Mouse (Mus musculus): ENCODE results near the gene Cyb5r4. TPM values are rescaled to one million over a fixed set of nuclear protein-coding genes. Genes with fewer than 3 reads are reported as not detected.

Cyb5r4 gene
- polyA plus RNA-seq, 1 experiment from 2014 or later = 50.2 TPM

DNA sequence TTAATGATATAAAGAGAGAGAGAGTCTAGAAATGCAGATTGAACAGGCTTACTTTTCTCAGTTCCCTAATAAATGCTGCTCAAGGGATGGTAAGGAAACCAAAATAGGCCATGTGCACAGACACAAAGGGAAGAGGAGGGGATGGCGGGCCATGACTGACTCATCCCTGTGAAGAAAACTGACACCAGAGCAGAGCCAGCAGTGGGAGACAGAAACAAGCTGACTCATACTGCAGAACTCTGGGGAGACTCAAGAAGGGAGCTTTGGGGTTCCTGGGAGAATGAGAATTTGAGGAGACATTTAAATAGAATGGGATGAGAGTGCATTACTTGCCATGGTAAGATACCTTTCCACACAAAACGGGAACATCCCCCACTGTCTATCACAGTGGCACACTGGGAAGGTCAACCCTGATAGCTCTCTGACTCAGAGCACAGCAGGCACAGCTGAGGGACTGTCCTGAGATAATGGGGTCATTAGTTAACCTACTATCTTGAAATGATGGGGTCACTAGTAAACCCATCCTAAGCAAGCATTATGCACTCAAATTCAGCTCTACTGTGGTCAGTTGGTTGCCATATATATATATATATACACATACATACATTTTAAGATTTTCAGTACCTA, 21.7 kb upstream of the Cyb5r4 start:
- no peaks in the 10 kb centered on the region for H3K27me3 ChIP-seq (ENCODE audit: insufficient read depth, low read length)
- 49% methylated on average over 2 of the region's 2 CpGs for WGBS
- no peak for TF ChIP-seq CTCF (IDR thresholded peaks at IDR 0.05; ENCODE audit: low read depth)
- no peak overlapping the region for H3K4me3 ChIP-seq (ENCODE audit: low read depth, low read length)
- no peaks in the 10 kb centered on the region for H3K4me1 ChIP-seq (ENCODE audit: insufficient read depth)
- no peak overlapping the region for H3K9ac ChIP-seq
- no peaks in the 10 kb centered on the region for H3K36me3 ChIP-seq (ENCODE audit: insufficient read depth)
- DNase-seq (no peak), ATAC-seq (ENCODE audit: insufficient read depth) (no peak)
- H3K4me2 ChIP-seq = no peak overlapping the region
- H3K27ac ChIP-seq (ENCODE audit: low read depth) = no peak overlapping the region
- no peaks in the 10 kb centered on the region for H3K9me3 ChIP-seq (ENCODE audit: low read depth, low read length)

GRCm38 (mm10) chr9:87004701-87005434, 16.9 kb upstream of the Cyb5r4 start:
- no peak for TF ChIP-seq CTCF (IDR thresholded peaks at IDR 0.05; ENCODE audit: low read depth)
- Histone ChIP-seq H3K27ac (ENCODE audit: low read depth) (no peak overlapping the region), H3K4me2 (no peak overlapping the region), H3K9ac (no peak overlapping the region), H3K4me1 (ENCODE audit: insufficient read depth) (no peaks in the 10 kb centered on the region), H3K9me3 (ENCODE audit: low read depth, low read length) (no peaks in the 10 kb centered on the region), H3K36me3 (ENCODE audit: insufficient read depth) (no peaks in the 10 kb centered on the region), H3K4me3 (ENCODE audit: low read depth, low read length) (no peak overlapping the region), H3K27me3 (ENCODE audit: insufficient read depth, low read length) (no peaks in the 10 kb centered on the region)
- WGBS = 52% methylated on average over 6 of the region's 6 CpGs
- no peak for ATAC-seq (ENCODE audit: insufficient read depth)
- no peak for DNase-seq

DNA sequence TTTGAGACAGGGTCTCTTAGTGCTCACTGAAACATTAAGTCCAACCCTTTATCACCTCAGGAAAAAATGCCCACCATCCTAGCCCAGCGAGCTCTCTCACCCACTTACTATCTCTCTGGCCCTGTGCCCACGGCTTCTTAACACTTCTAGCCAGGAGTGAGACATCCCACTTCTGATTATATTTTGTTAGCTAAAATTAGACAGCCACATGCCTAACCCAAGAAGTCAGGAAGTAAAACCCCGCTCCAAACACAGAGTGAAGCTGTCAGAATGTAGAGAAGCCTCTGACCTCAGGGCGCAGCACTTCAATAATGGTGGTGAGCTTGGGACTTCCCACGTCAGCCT, 16.4 kb upstream of the Cyb5r4 start:
- Histone ChIP-seq H3K27ac (ENCODE audit: low read depth) (no peak overlapping the region), H3K4me1 (ENCODE audit: insufficient read depth) (no peaks in the 10 kb centered on the region), H3K27me3 (ENCODE audit: insufficient read depth, low read length) (no peaks in the 10 kb centered on the region), H3K9ac (no peak overlapping the region), H3K4me3 (ENCODE audit: low read depth, low read length) (no peak overlapping the region), H3K36me3 (ENCODE audit: insufficient read depth) (no peaks in the 10 kb centered on the region), H3K9me3 (ENCODE audit: low read depth, low read length) (no peaks in the 10 kb centered on the region), H3K4me2 (no peak overlapping the region)
- ATAC-seq (ENCODE audit: insufficient read depth) (no peak), DNase-seq (no peak)
- WGBS = 18% methylated on average over 5 of the region's 5 CpGs
- no peak for TF ChIP-seq CTCF (IDR thresholded peaks at IDR 0.05; ENCODE audit: low read depth)

DNA sequence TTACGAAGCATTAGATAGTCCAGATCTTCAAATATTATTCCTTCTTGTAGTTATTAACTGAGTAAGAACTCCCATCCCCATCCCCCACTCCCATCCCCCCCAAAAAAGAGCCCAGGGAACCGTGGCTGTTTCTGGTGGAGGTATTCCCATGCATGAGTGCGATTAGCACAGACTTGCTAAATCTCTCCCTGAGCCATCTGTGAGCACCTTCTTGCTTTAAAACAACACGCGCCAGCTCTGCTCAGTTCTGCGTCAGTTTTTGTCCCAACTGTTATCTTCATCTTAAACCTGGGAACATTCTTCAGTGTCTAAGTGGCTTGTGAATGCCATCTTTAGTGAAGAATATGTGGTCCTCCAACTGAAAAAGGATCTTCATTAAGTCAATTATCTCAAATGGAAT, 13.3 kb upstream of the Cyb5r4 start:
- no peak for TF ChIP-seq CTCF (IDR thresholded peaks at IDR 0.05; ENCODE audit: low read depth)
- H3K9ac ChIP-seq = no peak overlapping the region
- H3K9me3 ChIP-seq (ENCODE audit: low read depth, low read length) = no peaks in the 10 kb centered on the region
- DNase-seq = no peak
- 50% methylated on average over 6 of the region's 6 CpGs for WGBS
- no peak overlapping the region for H3K4me3 ChIP-seq (ENCODE audit: low read depth, low read length)
- H3K4me2 ChIP-seq = no peak overlapping the region
- H3K4me1 ChIP-seq (ENCODE audit: insufficient read depth) = no peaks in the 10 kb centered on the region
- H3K27me3 ChIP-seq (ENCODE audit: insufficient read depth, low read length) = no peaks in the 10 kb centered on the region
- ATAC-seq (ENCODE audit: insufficient read depth) = no peak
- no peak overlapping the region for H3K27ac ChIP-seq (ENCODE audit: low read depth)
- H3K36me3 ChIP-seq (ENCODE audit: insufficient read depth) = no peaks in the 10 kb centered on the region

DNA sequence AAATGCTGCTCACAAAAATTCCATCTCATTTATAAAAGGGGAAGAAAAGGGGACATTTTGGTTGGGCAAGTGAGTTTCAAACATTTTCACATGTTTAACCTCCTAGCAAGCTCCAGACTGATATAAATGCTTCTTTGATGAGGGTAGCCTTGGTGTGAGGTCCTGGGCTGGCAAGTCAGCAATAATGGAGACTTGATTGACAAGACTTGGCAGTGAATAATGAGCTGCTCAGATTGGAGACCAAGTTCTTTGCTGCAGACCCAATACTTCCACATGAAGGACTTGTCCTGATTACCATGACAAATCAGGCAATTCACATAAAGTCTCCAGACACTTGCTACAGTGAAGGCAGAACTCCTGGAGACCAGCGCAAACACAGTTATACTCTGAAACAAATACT, 12.9 kb upstream of the Cyb5r4 start:
- Histone ChIP-seq H3K27me3 (ENCODE audit: insufficient read depth, low read length) (peaks cover 1% of the 10 kb centered on the region), H3K9ac (no peak overlapping the region), H3K36me3 (ENCODE audit: insufficient read depth) (no peaks in the 10 kb centered on the region), H3K4me3 (ENCODE audit: low read depth, low read length) (no peak overlapping the region), H3K4me2 (no peak overlapping the region), H3K27ac (ENCODE audit: low read depth) (no peak overlapping the region), H3K4me1 (ENCODE audit: insufficient read depth) (no peaks in the 10 kb centered on the region), H3K9me3 (ENCODE audit: low read depth, low read length) (no peaks in the 10 kb centered on the region)
- DNase-seq (no peak), ATAC-seq (ENCODE audit: insufficient read depth) (no peak)
- no peak for TF ChIP-seq CTCF (IDR thresholded peaks at IDR 0.05; ENCODE audit: low read depth)
- WGBS = 98% methylated on average over 1 of the region's 1 CpGs

- peaks cover 34% of the 10 kb centered on the region for H3K27me3 ChIP-seq (ENCODE audit: insufficient read depth, low read length)
- peak; percentile 60; the same call in 1 of the 2 replicates for ATAC-seq (ENCODE audit: insufficient read depth)
- TF ChIP-seq CTCF (IDR thresholded peaks at IDR 0.05; ENCODE audit: low read depth) = no peak
- no peak within 1 kb of the TSS for H3K27ac ChIP-seq (ENCODE audit: low read depth)
- peak within 1 kb of the TSS; percentile 43 for H3K4me3 ChIP-seq (ENCODE audit: low read depth, low read length)
- peak within 1 kb of the TSS; percentile 76 for H3K4me2 ChIP-seq
- under 1% methylated on average over 71 of the region's 71 CpGs for WGBS
- no peaks in the 10 kb centered on the region for H3K36me3 ChIP-seq (ENCODE audit: insufficient read depth)
- H3K4me1 ChIP-seq (ENCODE audit: insufficient read depth) = no peaks in the 10 kb centered on the region
- H3K9me3 ChIP-seq (ENCODE audit: low read depth, low read length) = no peaks in the 10 kb centered on the region
- H3K9ac ChIP-seq = 0 out of 2 replicates have a peak within 1 kb of the TSS, but pooled peaks have one; percentile 11
- DNase-seq = peak; percentile 31
Observed at GRCm38 (mm10) chr9:87015288-87015937, 6.4 kb upstream of the Cyb5r4 start, which contains the start of gene Ripply2. TSS of gene Ripply2 (plus strand) at chr9:87015537.

- Histone ChIP-seq H3K4me3 (ENCODE audit: low read depth, low read length) (peak overlapping the region; percentile 43), H3K27me3 (ENCODE audit: insufficient read depth, low read length) (peaks cover 34% of the 10 kb centered on the region), H3K4me2 (peak overlapping the region; percentile 76), H3K9ac (0 out of 2 replicates have a peak overlapping the region, but pooled peaks have one; percentile 11), H3K36me3 (ENCODE audit: insufficient read depth) (no peaks in the 10 kb centered on the region), H3K4me1 (ENCODE audit: insufficient read depth) (no peaks in the 10 kb centered on the region), H3K9me3 (ENCODE audit: low read depth, low read length) (no peaks in the 10 kb centered on the region), H3K27ac (ENCODE audit: low read depth) (no peak overlapping the region)
- 4% methylated on average over 10 of the region's 10 CpGs for WGBS
- DNase-seq = no peak
- ATAC-seq (ENCODE audit: insufficient read depth) = peak; percentile 41; the same call in 1 of the 2 replicates
- no peak for TF ChIP-seq CTCF (IDR thresholded peaks at IDR 0.05; ENCODE audit: low read depth)
Observed at GRCm38 (mm10) chr9:87015938-87016294, 5.9 kb upstream of the Cyb5r4 start.
